Mouse (Mus musculus) hindbrain, embryonic 14.5 days (tissue): ENCODE data around the gene Coa3. TPM values are rescaled to one million over a fixed set of nuclear protein-coding genes. Genes with fewer than 3 reads are reported as not detected.

ENCODE experiments used
- ATAC-seq: fragments of 200-750 bp; cut with Nextera tagmentation; 2 replicates; pipeline ENCODE4 v1.8.0; 2017; ENCODE audit warnings: moderate number of reproducible peaks, mild to moderate bottlenecking, moderate TSS enrichment, moderate library complexity; ENCODE audit not compliant: low FRiP score
- DNase-seq: peaks from one replicate; pipeline ENCODE4 v3.0.0-alpha.2; 2015; ENCODE audit warnings: low spot score
- H3K27ac ChIP-seq: fragments of 300-500 bp; sonication (generic); 2 replicates; pipeline ENCODE4 v1.5.1; 2014; ENCODE audit warnings: mild to moderate bottlenecking, moderate library complexity
- H3K27me3 ChIP-seq: fragments of 300-500 bp; sonication (generic); 2 replicates; pipeline ENCODE4 v1.6.1; 2014; ENCODE audit warnings: mild to moderate bottlenecking, low read length, mixed read lengths; ENCODE audit not compliant: control insufficient read depth, insufficient read depth
- H3K36me3 ChIP-seq: fragments of 300-500 bp; sonication (generic); replicated peaks from 2 replicates; pipeline ENCODE4 v1.6.1; 2014; ENCODE audit not compliant: control insufficient read depth, insufficient read depth
- H3K4me1 ChIP-seq: fragments of 300-500 bp; sonication (generic); replicated peaks from 2 replicates; pipeline ENCODE4 v1.6.1; 2014; ENCODE audit warnings: antibody characterized with exemption, low read length, mixed read lengths; ENCODE audit not compliant: control insufficient read depth, insufficient read depth
- H3K4me2 ChIP-seq: fragments of 300-500 bp; sonication (generic); replicated peaks from 2 replicates; pipeline ENCODE4 v1.6.1; 2014; ENCODE audit warnings: mild to moderate bottlenecking, moderate library complexity
- H3K4me3 ChIP-seq: fragments of 300-500 bp; sonication (generic); replicated peaks from 2 replicates; pipeline ENCODE4 v1.5.1; 2014; ENCODE audit warnings: mild to moderate bottlenecking, low read length
- H3K9ac ChIP-seq: fragments of 300-500 bp; sonication (generic); 2 replicates; pipeline ENCODE4 v1.6.1; 2014
- H3K9me3 ChIP-seq: fragments of 300-500 bp; sonication (generic); 2 replicates; pipeline ENCODE4 v1.6.1; 2016; ENCODE audit warnings: low read length; ENCODE audit not compliant: control insufficient read depth
- WGBS: fragments of 180-500 bp; shearing (Covaris S2); extraction: QIAGEN DNeasy Blood & Tissue Kit; methylation state at CpG from one replicate; pipeline ENCODE4 v1.1.7; 2014; 5-methylcytosine and 5-hydroxymethylcytosine counted together
- polyA plus RNA-seq: library from polyadenylated mRNA; unstranded; fragments of >200 nt; fragmentation: Nextera tagmentation; extraction: Ambion mirVana; gene quantifications from 2 replicates; pipeline ENCODE4 v1.2.1, GENCODE M21; 2014

Coa3 gene
- polyA plus RNA-seq, 1 experiment from 2014 or later, result 256 TPM

- 96% methylated on average over 8 of the region's 8 CpGs for WGBS
- H3K27ac ChIP-seq, result no peak overlapping the region
- no peaks in the 10 kb centered on the region for H3K4me1 ChIP-seq
- H3K27me3 ChIP-seq, result no peaks in the 10 kb centered on the region
- no peak overlapping the region for H3K4me2 ChIP-seq
- ATAC-seq, result no peak
- no peak overlapping the region for H3K9ac ChIP-seq
- H3K9me3 ChIP-seq, result no peaks in the 10 kb centered on the region
- H3K4me3 ChIP-seq, result no peak overlapping the region
- no peak for DNase-seq
- H3K36me3 ChIP-seq, result peaks cover 98% of the 10 kb centered on the region
These were observed 12.3 kb upstream of the Coa3 start for GRCm38 (mm10) chr11:101291231-101291630.

GRCm38 (mm10) chr11:101287306-101287705 lies 8.4 kb upstream of the Coa3 start:
- DNase-seq (no peak), ATAC-seq (no peak)
- WGBS, result 89% methylated on average over 9 of the region's 9 CpGs
- H3K36me3 ChIP-seq, result peaks cover 67% of the 10 kb centered on the region
- H3K4me1 ChIP-seq, result no peaks in the 10 kb centered on the region
- no peak overlapping the region for H3K4me3 ChIP-seq
- no peak overlapping the region for H3K9ac ChIP-seq
- H3K27ac ChIP-seq, result no peak overlapping the region
- no peaks in the 10 kb centered on the region for H3K27me3 ChIP-seq
- no peak overlapping the region for H3K4me2 ChIP-seq
- no peaks in the 10 kb centered on the region for H3K9me3 ChIP-seq

- Histone ChIP-seq H3K4me1 (no peaks in the 10 kb centered on the region), H3K9me3 (no peaks in the 10 kb centered on the region), H3K36me3 (peaks cover 32% of the 10 kb centered on the region), H3K9ac (no peak overlapping the region), H3K4me3 (no peak overlapping the region), H3K27me3 (no peaks in the 10 kb centered on the region), H3K4me2 (no peak overlapping the region), H3K27ac (no peak overlapping the region)
- no peak for ATAC-seq
- no peak for DNase-seq
- 76% methylated on average over 4 of the region's 4 CpGs for WGBS
These were observed 4.9 kb upstream of the Coa3 start for GRCm38 (mm10) chr11:101283805-101284204.

GRCm38 (mm10) chr11:101282896-101283295 lies 4.0 kb upstream of the Coa3 start:
- DNase-seq (no peak), ATAC-seq (no peak)
- Histone ChIP-seq H3K4me2 (no peak overlapping the region), H3K4me1 (peaks cover 5% of the 10 kb centered on the region), H3K36me3 (peaks cover 23% of the 10 kb centered on the region), H3K27me3 (no peaks in the 10 kb centered on the region), H3K9me3 (no peaks in the 10 kb centered on the region), H3K9ac (no peak overlapping the region), H3K27ac (no peak overlapping the region), H3K4me3 (no peak overlapping the region)
- 33% methylated on average over 5 of the region's 5 CpGs for WGBS

GRCm38 (mm10) chr11:101280837-101281236 lies 1.9 kb upstream of the Coa3 start:
- no peaks in the 10 kb centered on the region for H3K27me3 ChIP-seq
- WGBS, result 50% methylated on average over 7 of the region's 7 CpGs
- DNase-seq (no peak), ATAC-seq (no peak)
- H3K27ac ChIP-seq, result no peak overlapping the region
- no peak overlapping the region for H3K4me3 ChIP-seq
- H3K4me2 ChIP-seq, result no peak overlapping the region
- peaks cover 13% of the 10 kb centered on the region for H3K4me1 ChIP-seq
- no peaks in the 10 kb centered on the region for H3K9me3 ChIP-seq
- peaks cover 4% of the 10 kb centered on the region; the same call in 1 of the 2 replicates for H3K36me3 ChIP-seq
- H3K9ac ChIP-seq, result no peak overlapping the region

- H3K27ac ChIP-seq, result no peak overlapping the region
- H3K9ac ChIP-seq, result no peak overlapping the region
- peak; percentile 32; the same call in 1 of the 2 replicates for ATAC-seq
- H3K4me2 ChIP-seq, result peak overlapping the region; percentile 88
- 61% methylated on average over 14 of the region's 14 CpGs for WGBS
- H3K27me3 ChIP-seq, result no peaks in the 10 kb centered on the region
- H3K4me3 ChIP-seq, result peak overlapping the region; percentile 59
- H3K9me3 ChIP-seq, result no peaks in the 10 kb centered on the region
- DNase-seq, result no peak
- no peaks in the 10 kb centered on the region for H3K36me3 ChIP-seq
- peaks cover 13% of the 10 kb centered on the region for H3K4me1 ChIP-seq
These were observed 267 bp upstream of the Coa3 start for GRCm38 (mm10) chr11:101279193-101279569.

GRCm38 (mm10) chr11:101277381-101278222 lies 1.3 kb downstream of the Coa3 start:
- Histone ChIP-seq H3K27me3 (no peaks in the 10 kb centered on the region), H3K4me3 (peak overlapping the region; percentile 59), H3K9ac (peak overlapping the region; percentile 75), H3K4me2 (peak overlapping the region; percentile 88), H3K4me1 (peaks cover 13% of the 10 kb centered on the region), H3K27ac (no peak overlapping the region), H3K36me3 (no peaks in the 10 kb centered on the region), H3K9me3 (no peaks in the 10 kb centered on the region)
- ATAC-seq (no peak), DNase-seq (no peak)
- WGBS, result 75% methylated on average over 12 of the region's 12 CpGs

GRCm38 (mm10) chr11:101276319-101277070 lies 2.4 kb downstream of the Coa3 start:
- Histone ChIP-seq H3K4me1 (peaks cover 13% of the 10 kb centered on the region), H3K36me3 (no peaks in the 10 kb centered on the region), H3K27ac (no peak overlapping the region), H3K4me3 (no peak overlapping the region), H3K27me3 (no peaks in the 10 kb centered on the region), H3K4me2 (peak overlapping the region; percentile 16; the same call in 1 of the 2 replicates), H3K9ac (no peak overlapping the region), H3K9me3 (no peaks in the 10 kb centered on the region)
- WGBS, result 24% methylated on average over 27 of the region's 27 CpGs
- no peak for ATAC-seq
- DNase-seq, result no peak

GRCm38 (mm10) chr11:101275309-101275708 lies 3.6 kb downstream of the Coa3 start:
- 79% methylated on average over 4 of the region's 4 CpGs for WGBS
- H3K4me1 ChIP-seq, result peaks cover 13% of the 10 kb centered on the region

More at GRCm38 (mm10) chr11:101275309-101275708, 3.6 kb downstream of the Coa3 start:
- no peaks in the 10 kb centered on the region for H3K27me3 ChIP-seq
- H3K9me3 ChIP-seq, result no peaks in the 10 kb centered on the region
- H3K4me3 ChIP-seq, result no peak overlapping the region
- no peak for DNase-seq
- no peak overlapping the region for H3K4me2 ChIP-seq
- H3K36me3 ChIP-seq, result no peaks in the 10 kb centered on the region
- H3K9ac ChIP-seq, result no peak overlapping the region
- H3K27ac ChIP-seq, result no peak overlapping the region
- no peak for ATAC-seq
